Mouse (Mus musculus): ENCODE data around the gene Phkg2.
"Not testable (repeated sequence)": the region's sequence is repeated elsewhere in the genome, so short reads cannot be mapped to it uniquely, and the experiment has no call there.

- TF ChIP-seq CTCF (IDR thresholded peaks at IDR 0.05; ENCODE audit: borderline replicate concordance, insufficient read depth, low read length); POLR2A (IDR thresholded peaks at IDR 0.05; ENCODE audit: low read depth, low read length): not testable (repeated sequence)
Measured at GRCm38 (mm10) chr7:127618402-127618801, 45.3 kb downstream of the Phkg2 start.
